Mouse (Mus musculus): ENCODE results near the gene Hoxb8. TPM values are rescaled to one million over a fixed set of nuclear protein-coding genes. Genes with fewer than 3 reads are reported as not detected.

The Hoxb8 gene
- polyA plus RNA-seq, 1 experiment, result 0.05 TPM

GRCm38 (mm10) chr11:96325747-96326212 lies 44.1 kb downstream of the Hoxb8 start:
- H3K27me3 ChIP-seq (ENCODE audit: control insufficient read depth, insufficient read depth, insufficient read length), result peaks cover 91% of the 10 kb centered on the region
- no peak overlapping the region for H3K4me2 ChIP-seq (ENCODE audit: low read depth)
- TF ChIP-seq TCF12 (IDR thresholded peaks at IDR 0.05; ENCODE audit: insufficient read depth, poor library complexity, severe bottlenecking) (no peak), E2F4 (IDR thresholded peaks at IDR 0.05; ENCODE audit: insufficient read depth) (no peak), POLR2A (IDR thresholded peaks at IDR 0.05; ENCODE audit: insufficient read length, low read depth) (no peak), MYOD1 (IDR thresholded peaks at IDR 0.05; ENCODE audit: control insufficient read depth in 1 of 3, insufficient read length in 2 of 3, low read depth in 2 of 3) (no peak), POLR2AphosphoS2 (IDR thresholded peaks at IDR 0.05; ENCODE audit: insufficient read length, low read depth) (no peak), USF1 (IDR thresholded peaks at IDR 0.05; ENCODE audit: low read depth) (no peak), CEBPB (IDR thresholded peaks at IDR 0.05; ENCODE audit: insufficient read depth, poor library complexity, severe bottlenecking) (no peak), MYOG (IDR thresholded peaks at IDR 0.05; ENCODE audit: control insufficient read depth in 1 of 3, insufficient read depth in 1 of 3, insufficient read length in 2 of 3, low read depth in 2 of 3) (no peak), SRF (IDR thresholded peaks at IDR 0.05; ENCODE audit: control insufficient read depth, insufficient read length, low read depth) (no peak), REST (IDR thresholded peaks at IDR 0.05; ENCODE audit: insufficient read depth, insufficient read length) (no peak), TCF3 (IDR thresholded peaks at IDR 0.05; ENCODE audit: insufficient read length, low read depth) (no peak), MAX (IDR thresholded peaks at IDR 0.05; ENCODE audit: low read depth) (no peak)

GRCm38 (mm10) chr11:96326705-96327104 lies 45.0 kb downstream of the Hoxb8 start:
- no peak overlapping the region for H3K4me2 ChIP-seq (ENCODE audit: low read depth)
- H3K4me3 ChIP-seq, result no peak overlapping the region
- no peaks in the 10 kb centered on the region for H3K79me2 ChIP-seq (ENCODE audit: control insufficient read depth, insufficient read depth)
- TF ChIP-seq E2F4 (IDR thresholded peaks at IDR 0.05; ENCODE audit: insufficient read depth) (no peak), REST (IDR thresholded peaks at IDR 0.05; ENCODE audit: insufficient read depth, insufficient read length) (no peak), TCF12 (IDR thresholded peaks at IDR 0.05; ENCODE audit: insufficient read depth, poor library complexity, severe bottlenecking) (no peak), SRF (IDR thresholded peaks at IDR 0.05; ENCODE audit: control insufficient read depth, insufficient read length, low read depth) (no peak), MYOG (IDR thresholded peaks at IDR 0.05; ENCODE audit: control insufficient read depth in 1 of 3, insufficient read depth in 1 of 3, insufficient read length in 2 of 3, low read depth in 2 of 3) (no peak), USF1 (IDR thresholded peaks at IDR 0.05; ENCODE audit: low read depth) (no peak), CEBPB (IDR thresholded peaks at IDR 0.05; ENCODE audit: insufficient read depth, poor library complexity, severe bottlenecking) (no peak)
- H3K27me3 ChIP-seq (ENCODE audit: control insufficient read depth, insufficient read depth, insufficient read length), result peaks cover 91% of the 10 kb centered on the region
- no peaks in the 10 kb centered on the region for H3K36me3 ChIP-seq (ENCODE audit: control insufficient read depth, insufficient read depth)
- no peak overlapping the region for H3ac ChIP-seq (ENCODE audit: control insufficient read depth, insufficient read length)

More at GRCm38 (mm10) chr11:96325747-96326212, 44.1 kb downstream of the Hoxb8 start:
- Histone ChIP-seq H3K4me3 (no peak overlapping the region), H3ac (ENCODE audit: control insufficient read depth, insufficient read length) (no peak overlapping the region), H3K79me2 (ENCODE audit: control insufficient read depth, insufficient read depth) (no peaks in the 10 kb centered on the region), H3K36me3 (ENCODE audit: control insufficient read depth, insufficient read depth) (no peaks in the 10 kb centered on the region)

- H3K4me3 ChIP-seq, result no peak overlapping the region
- TF ChIP-seq TCF12 (IDR thresholded peaks at IDR 0.05; ENCODE audit: insufficient read depth, poor library complexity, severe bottlenecking), result no peak
- TF ChIP-seq TCF3 (IDR thresholded peaks at IDR 0.05; ENCODE audit: insufficient read length, low read depth), result no peak
- TF ChIP-seq MYOD1 (IDR thresholded peaks at IDR 0.05; ENCODE audit: control insufficient read depth in 1 of 3, insufficient read length in 2 of 3, low read depth in 2 of 3), result no peak
- no peak for TF ChIP-seq CEBPB (IDR thresholded peaks at IDR 0.05; ENCODE audit: insufficient read depth, poor library complexity, severe bottlenecking)
- no peak for TF ChIP-seq REST (IDR thresholded peaks at IDR 0.05; ENCODE audit: insufficient read depth, insufficient read length)
- TF ChIP-seq E2F4 (IDR thresholded peaks at IDR 0.05; ENCODE audit: insufficient read depth), result no peak
- TF ChIP-seq USF1 (IDR thresholded peaks at IDR 0.05; ENCODE audit: low read depth), result no peak
- no peak for TF ChIP-seq MYOG (IDR thresholded peaks at IDR 0.05; ENCODE audit: control insufficient read depth in 1 of 3, insufficient read depth in 1 of 3, insufficient read length in 2 of 3, low read depth in 2 of 3)
- TF ChIP-seq POLR2AphosphoS2 (IDR thresholded peaks at IDR 0.05; ENCODE audit: insufficient read length, low read depth), result no peak
- no peak for TF ChIP-seq SRF (IDR thresholded peaks at IDR 0.05; ENCODE audit: control insufficient read depth, insufficient read length, low read depth)
- no peak for TF ChIP-seq MAX (IDR thresholded peaks at IDR 0.05; ENCODE audit: low read depth)
- TF ChIP-seq POLR2A (IDR thresholded peaks at IDR 0.05; ENCODE audit: insufficient read length, low read depth), result no peak
- no peak overlapping the region for H3K4me2 ChIP-seq (ENCODE audit: low read depth)
- no peak overlapping the region for H3ac ChIP-seq (ENCODE audit: control insufficient read depth, insufficient read length)
- peaks cover 91% of the 10 kb centered on the region for H3K27me3 ChIP-seq (ENCODE audit: control insufficient read depth, insufficient read depth, insufficient read length)
- no peaks in the 10 kb centered on the region for H3K36me3 ChIP-seq (ENCODE audit: control insufficient read depth, insufficient read depth)
- H3K79me2 ChIP-seq (ENCODE audit: control insufficient read depth, insufficient read depth), result no peaks in the 10 kb centered on the region
Observed at GRCm38 (mm10) chr11:96327122-96327521, 45.4 kb downstream of the Hoxb8 start.

GRCm38 (mm10) chr11:96327750-96328149 lies 46.0 kb downstream of the Hoxb8 start:
- Histone ChIP-seq H3K36me3 (ENCODE audit: control insufficient read depth, insufficient read depth) (no peaks in the 10 kb centered on the region), H3K79me2 (ENCODE audit: control insufficient read depth, insufficient read depth) (no peaks in the 10 kb centered on the region), H3K4me2 (ENCODE audit: low read depth) (no peak overlapping the region), H3K4me3 (no peak overlapping the region), H3K27me3 (ENCODE audit: control insufficient read depth, insufficient read depth, insufficient read length) (peaks cover 91% of the 10 kb centered on the region), H3ac (ENCODE audit: control insufficient read depth, insufficient read length) (no peak overlapping the region)
- TF ChIP-seq E2F4 (IDR thresholded peaks at IDR 0.05; ENCODE audit: insufficient read depth) (no peak), MAX (IDR thresholded peaks at IDR 0.05; ENCODE audit: low read depth) (no peak), USF1 (IDR thresholded peaks at IDR 0.05; ENCODE audit: low read depth) (no peak), MYOD1 (IDR thresholded peaks at IDR 0.05; ENCODE audit: control insufficient read depth in 1 of 3, insufficient read length in 2 of 3, low read depth in 2 of 3) (no peak), SRF (IDR thresholded peaks at IDR 0.05; ENCODE audit: control insufficient read depth, insufficient read length, low read depth) (no peak), POLR2AphosphoS2 (IDR thresholded peaks at IDR 0.05; ENCODE audit: insufficient read length, low read depth) (no peak), TCF3 (IDR thresholded peaks at IDR 0.05; ENCODE audit: insufficient read length, low read depth) (no peak), REST (IDR thresholded peaks at IDR 0.05; ENCODE audit: insufficient read depth, insufficient read length) (no peak), MYOG (IDR thresholded peaks at IDR 0.05; ENCODE audit: control insufficient read depth in 1 of 3, insufficient read depth in 1 of 3, insufficient read length in 2 of 3, low read depth in 2 of 3) (no peak), TCF12 (IDR thresholded peaks at IDR 0.05; ENCODE audit: insufficient read depth, poor library complexity, severe bottlenecking) (no peak), POLR2A (IDR thresholded peaks at IDR 0.05; ENCODE audit: insufficient read length, low read depth) (no peak), CEBPB (IDR thresholded peaks at IDR 0.05; ENCODE audit: insufficient read depth, poor library complexity, severe bottlenecking) (no peak)
